Mouse (Mus musculus) adrenal gland, postnatal 14 days (tissue): ENCODE measurements around the gene Adgra3. TPM values are rescaled to one million over a fixed set of nuclear protein-coding genes. Genes with fewer than 3 reads are reported as not detected.
A peak's percentile ranks its signal among the peaks of the same experiment; 100 is the strongest.

Source experiments
- DNase-seq: peaks from one replicate; pipeline ENCODE4 v3.0.0; 2021; ENCODE audit warnings: mixed read lengths
- long read RNA-seq, 2 experiments: library from polyadenylated mRNA; stranded (forward); transcript quantifications; one replicate each; pipeline ENCODE4 v2.0.0; 2021
- total RNA-seq: library from RNA; stranded (reverse); gene quantifications from 2 replicates; pipeline ENCODE4 v1.2.3, GENCODE M21; 2021

Adgra3 gene
- total RNA-seq: 31.3 and 43.3 TPM in 2 replicates
- long read RNA-seq, experiment 1, full-length matches to known transcripts: 60 of 75 reads
- long read RNA-seq, experiment 1, partial matches to known transcripts: 9 of 75 reads
- long read RNA-seq, experiment 1, other reads (novel, unspliced or antisense): 6 of 75 reads
- long read RNA-seq, experiment 2, full-length matches to known transcripts: 42 of 47 reads
- long read RNA-seq, experiment 2, partial matches to known transcripts: 4 of 47 reads
- long read RNA-seq, experiment 2, other reads (novel, unspliced or antisense): 1 of 47 reads

- peak; percentile 92 for DNase-seq
Measured at GRCm38 (mm10) chr5:50058421-50059286, at the start of gene Adgra3. Gene Adgra3 (minus strand): TSS chr5:50059006.

- no peak for DNase-seq
Measured at GRCm38 (mm10) chr5:50083441-50083840, 24.6 kb upstream of the Adgra3 start.

GRCm38 (mm10) chr5:50074245-50074644, 15.4 kb upstream of the Adgra3 start:
- DNase-seq: no peak

- no peak for DNase-seq
Measured at GRCm38 (mm10) chr5:50064236-50064635, 5.4 kb upstream of the Adgra3 start.

GRCm38 (mm10) chr5:50059586-50059985, 780 bp upstream of the Adgra3 start:
- DNase-seq: no peak

- peak; percentile 10 for DNase-seq
Measured at GRCm38 (mm10) chr5:50057612-50058420, 990 bp downstream of the Adgra3 start.

GRCm38 (mm10) chr5:50052456-50052855, 6.3 kb downstream of the Adgra3 start:
- DNase-seq: no peak

GRCm38 (mm10) chr5:50050668-50051425, 8.0 kb downstream of the Adgra3 start:
- DNase-seq: no peak

- DNase-seq: no peak
Measured at GRCm38 (mm10) chr5:50050037-50050436, 8.8 kb downstream of the Adgra3 start.

- no peak for DNase-seq
Measured at GRCm38 (mm10) chr5:50049506-50049905, 9.3 kb downstream of the Adgra3 start.

- peak; percentile 60 for DNase-seq
Measured at GRCm38 (mm10) chr5:50048960-50049359, 9.8 kb downstream of the Adgra3 start.

- no peak for DNase-seq
Measured at GRCm38 (mm10) chr5:50048271-50048851, 10.4 kb downstream of the Adgra3 start.

- no peak for DNase-seq
Measured at GRCm38 (mm10) chr5:50045180-50045579, 13.6 kb downstream of the Adgra3 start.

GRCm38 (mm10) chr5:50043677-50044076, 15.1 kb downstream of the Adgra3 start:
- no peak for DNase-seq

- DNase-seq: no peak
Measured at GRCm38 (mm10) chr5:50042274-50042943, 16.4 kb downstream of the Adgra3 start.

- DNase-seq: no peak
Measured at GRCm38 (mm10) chr5:50039521-50039920, 19.3 kb downstream of the Adgra3 start.

GRCm38 (mm10) chr5:50037666-50038065, 21.1 kb downstream of the Adgra3 start:
- no peak for DNase-seq

- DNase-seq: no peak
Measured at GRCm38 (mm10) chr5:50034900-50035514, 23.8 kb downstream of the Adgra3 start.

- peak; percentile 52 for DNase-seq
Measured at GRCm38 (mm10) chr5:50034231-50034630, 24.6 kb downstream of the Adgra3 start.

- DNase-seq: no peak
Measured at GRCm38 (mm10) chr5:50033660-50034059, 25.1 kb downstream of the Adgra3 start.
